Mouse (Mus musculus) liver, postnatal 0 days (tissue): ENCODE results near the gene Foxc1.

Source experiments
- CTCF ChIP-seq: sonication (generic); IDR thresholded peaks from 2 replicates; pipeline ENCODE4 v1.5.1; 2016; ENCODE audit warnings: antibody characterized with exemption, low read depth
- EP300 ChIP-seq: IDR thresholded peaks from 2 replicates; pipeline ENCODE4 v1.6.1; 2016; ENCODE audit warnings: antibody characterized with exemption, low read depth, mild to moderate bottlenecking

- TF ChIP-seq CTCF (no peak), EP300 (no peak)
Observed at GRCm38 (mm10) chr13:31827820-31828332, 21.4 kb downstream of the Foxc1 start.
